ENCODE assay signal across 25 mouse cellular contexts in genomic region chr9:33407517-33407916, GRCm38 (mm10).
DNase-seq lines count a peak whose midpoint lies in the region; ATAC-seq and TF ChIP-seq lines count a peak whose summit lies in the region.
"Had no signal": no experiment of that assay in that cellular context is flagged by ENCODE, and none has a peak within 500 bp of the region (broad histone marks: within the 10 kb centered on the region; RNA-seq: fewer than 3 reads in every experiment).

No protein-coding gene starts in this region.

- CTCF ChIA-PET in Patski (lab: Charles Lee), result no interaction called here

- ATAC-seq in Patski, result peak; percentile 54
- ATAC-seq in monocyte, adult 5-6 weeks (replicated peaks; ENCODE audit: insufficient number of reproducible peaks, low FRiP score, low TSS enrichment, poor library complexity, severe bottlenecking), result no peak
- ATAC-seq: activated CD4-positive, CD25-positive, alpha-beta regulatory T cell, adult 4 months; CD4-positive, CD25-positive, alpha-beta regulatory T cell, adult 4 months had no signal

- intact Hi-C loops in left cerebral cortex, postnatal 14 days (cut with DNase I), result no loop called here

- DNase-seq in 3T3-L1 (ENCODE audit: low read depth, low spot score) (peak; percentile 65), NIH3T3 (ENCODE audit: low read depth) (peak; percentile 5), Patski (ENCODE audit: low read depth, low spot score) (peak; percentile 33)
- peak; percentile 40 for DNase-seq in Muller cell, postnatal 12 days (ENCODE audit: inconsistent ontology term)
- DNase-seq in left cerebral cortex, postnatal 14 days (ENCODE audit: low spot score in 2 of 2), result no peak
- DNase-seq in T-cell, adult 2 months (ENCODE audit: low spot score), result no peak
- DNase-seq in kidney, adult 18-20 months, result no peak
- DNase-seq: adrenal gland, adult 2 months; adrenal gland, adult 8-10 months; adrenal gland, postnatal 10 days; adrenal gland, postnatal 14 days; adrenal gland, postnatal 25 days; adrenal gland, postnatal 36 days; B cell, adult 2 months; cerebellum, adult 11 months; cerebellum, adult 11-12 months; cerebellum, adult 18-20 months; cerebellum, adult 2 months; cerebellum, adult 8-10 months; cerebellum, adult 9-10 months; cerebellum, adult 9-11 months had no signal

- POLR2A ChIA-PET in Patski (lab: Charles Lee), result no interaction called here

- H3K27me3 ChIP-seq in Patski, result no peaks in the 10 kb centered on the region
- H3K27me3 ChIP-seq: CH12.LX had no signal

- TF ChIP-seq CTCF in Patski (IDR thresholded peaks at IDR 0.05), result no peak

- in situ Hi-C loops in Patski (cut with MboI; ENCODE audit: low pct_unique_long_range_greater_than_20kb), result no loop called here

Comparison
In these comparisons a context has a peak if more than half of its experiments do, and no peak if none do; other contexts are left out.
1. DNase-seq: peak in 3T3-L1 (single experiment), Muller cell, postnatal 12 days (single experiment), NIH3T3 (single experiment) and Patski (single experiment); none in left cerebral cortex, postnatal 14 days (0 of 2), T-cell, adult 2 months (single experiment) and kidney, adult 18-20 months (single experiment).